Mouse (Mus musculus) E14TG2a.4 (cell line): ENCODE results near the gene Fuca1.

ENCODE experiments used
- CTCF ChIP-seq: conservative IDR thresholded peaks from 2 replicates; pipeline ENCODE4 v1.5.1; 2014; ENCODE audit warnings: low read length
- NANOG ChIP-seq: IDR thresholded peaks from 2 replicates; pipeline ENCODE4 v1.6.1; 2014; ENCODE audit warnings: borderline replicate concordance, low read length, mixed read lengths

DNA sequence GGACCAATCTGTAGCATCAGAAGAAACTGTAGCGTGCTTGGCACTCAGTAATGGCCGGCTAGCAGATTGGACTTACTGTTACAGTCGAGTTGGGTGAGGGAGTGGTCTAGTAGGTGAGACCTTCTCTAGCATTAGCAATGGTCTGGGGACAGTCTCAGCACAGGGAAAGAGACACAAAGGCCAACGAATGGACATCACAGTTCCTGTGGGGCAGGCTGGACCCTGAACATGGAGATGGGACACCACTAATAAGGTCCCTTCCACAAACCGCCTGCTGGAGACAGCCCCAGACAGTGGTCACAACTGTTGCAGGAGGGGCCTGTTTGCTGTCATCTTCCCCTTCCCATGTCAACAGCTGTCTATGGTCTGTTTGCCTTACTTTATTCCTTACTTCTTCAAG, 41.2 kb downstream of the Fuca1 start:
- TF ChIP-seq CTCF: no peak
- no peak for TF ChIP-seq NANOG
